Mouse (Mus musculus): Measurements from ENCODE around the gene Pik3c2g. TPM values are rescaled to one million over a fixed set of nuclear protein-coding genes. Genes with fewer than 3 reads are reported as not detected.
"Not testable (repeated sequence)": the region's sequence is repeated elsewhere in the genome, so short reads cannot be mapped to it uniquely, and the experiment has no call there.

The Pik3c2g gene
- polyA plus RNA-seq, 1 experiment from 2014 or later = 0.15 TPM

DNA sequence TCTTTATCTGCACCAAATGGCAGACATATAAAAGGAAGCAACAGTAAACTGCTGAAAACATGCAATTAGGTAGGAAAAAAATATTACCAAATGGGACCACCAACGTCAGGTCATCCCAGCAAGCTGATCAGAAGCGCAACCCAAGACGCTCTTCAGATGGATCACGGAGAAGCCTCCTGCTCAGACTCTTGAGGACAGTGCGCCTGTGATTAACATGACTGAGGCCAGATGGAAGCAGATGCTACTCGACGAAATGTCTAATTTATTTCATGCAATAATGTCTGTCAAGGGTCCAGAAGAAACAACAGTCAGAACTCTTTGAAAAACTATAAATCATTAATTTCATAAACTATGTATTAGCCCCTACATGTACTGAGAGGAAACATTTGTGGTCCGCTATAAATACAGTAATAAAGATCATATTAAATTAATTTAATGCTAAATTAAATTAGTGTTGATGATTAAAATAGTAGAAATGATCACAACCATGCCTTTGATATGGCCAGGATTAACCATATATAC lies 312.7 kb downstream of the Pik3c2g start:
- Histone ChIP-seq H3K9ac (ENCODE audit: low read length) (no peak overlapping the region), H3K4me2 (ENCODE audit: low read depth) (no peak overlapping the region), H3K27ac (ENCODE audit: low read depth, low read length) (no peak overlapping the region), H3K4me1 (ENCODE audit: control insufficient read depth, insufficient read depth, low read length) (no peaks in the 10 kb centered on the region), H3K36me3 (ENCODE audit: control insufficient read depth, insufficient read depth, low read length) (no peaks in the 10 kb centered on the region), H3K9me3 (ENCODE audit: control insufficient read depth, low read length) (no peaks in the 10 kb centered on the region), H3K27me3 (ENCODE audit: control insufficient read depth, insufficient read depth, low read length) (no peaks in the 10 kb centered on the region), H3K4me3 (ENCODE audit: low read depth, low read length) (no peak overlapping the region)
- no peak for DNase-seq (ENCODE audit: low spot score)
- 88% methylated on average over 8 of the region's 8 CpGs for WGBS
- no peak for ATAC-seq (ENCODE audit: insufficient read depth, low FRiP score, low TSS enrichment)

DNA sequence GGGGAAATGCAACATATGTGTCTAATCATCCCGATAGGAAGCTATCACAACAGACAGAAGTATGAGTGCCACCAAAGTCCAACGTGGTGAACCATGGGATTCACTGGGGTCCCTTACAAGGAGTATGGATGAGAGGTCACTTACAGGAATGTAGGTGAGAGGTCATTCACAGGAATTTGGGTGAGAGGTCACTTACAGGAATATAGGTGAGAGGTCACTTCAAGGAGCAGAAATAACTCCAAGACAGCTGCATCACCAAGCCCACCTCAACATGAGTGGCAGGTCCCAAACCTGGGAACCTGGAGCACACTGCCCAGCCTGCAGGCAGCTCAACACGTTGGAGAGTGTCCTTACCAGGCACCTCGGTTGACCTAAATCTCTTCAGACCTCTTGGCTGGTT lies 314.8 kb downstream of the Pik3c2g start:
- DNase-seq (ENCODE audit: low spot score) = no peak
- no peak overlapping the region for H3K9ac ChIP-seq (ENCODE audit: low read length)
- H3K27me3 ChIP-seq (ENCODE audit: control insufficient read depth, insufficient read depth, low read length) = no peaks in the 10 kb centered on the region
- no peaks in the 10 kb centered on the region for H3K36me3 ChIP-seq (ENCODE audit: control insufficient read depth, insufficient read depth, low read length)
- H3K9me3 ChIP-seq (ENCODE audit: control insufficient read depth, low read length) = no peaks in the 10 kb centered on the region
- 69% methylated on average over 4 of the region's 4 CpGs for WGBS
- no peaks in the 10 kb centered on the region for H3K4me1 ChIP-seq (ENCODE audit: control insufficient read depth, insufficient read depth, low read length)
- H3K4me3 ChIP-seq (ENCODE audit: low read depth, low read length) = no peak overlapping the region
- no peak overlapping the region for H3K27ac ChIP-seq (ENCODE audit: low read depth, low read length)
- no peak overlapping the region for H3K4me2 ChIP-seq (ENCODE audit: low read depth)
- no peak for ATAC-seq (ENCODE audit: insufficient read depth, low FRiP score, low TSS enrichment)

DNA sequence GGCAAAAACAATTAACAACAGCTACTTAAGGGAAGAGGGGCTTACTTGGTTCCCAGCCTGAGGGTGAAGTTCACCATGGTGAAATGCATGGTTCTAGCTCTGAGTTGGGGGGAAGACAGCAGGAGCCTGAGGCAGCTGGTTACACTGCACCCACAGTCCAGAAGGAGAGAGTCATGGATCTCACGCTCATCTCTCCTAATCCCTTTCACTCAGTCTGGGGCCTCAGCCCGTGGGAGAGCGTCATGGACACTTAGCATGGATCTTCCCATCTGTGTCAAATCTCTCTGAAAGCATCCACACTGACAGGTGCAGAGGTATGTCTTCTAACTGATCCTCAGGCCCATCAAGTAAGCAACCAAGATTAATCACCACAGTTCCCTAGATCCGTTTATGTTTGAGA lies 320.1 kb downstream of the Pik3c2g start:
- Histone ChIP-seq H3K4me2 (ENCODE audit: low read depth) (no peak overlapping the region), H3K4me1 (ENCODE audit: control insufficient read depth, insufficient read depth, low read length) (no peaks in the 10 kb centered on the region), H3K27me3 (ENCODE audit: control insufficient read depth, insufficient read depth, low read length) (no peaks in the 10 kb centered on the region), H3K27ac (ENCODE audit: low read depth, low read length) (no peak overlapping the region), H3K4me3 (ENCODE audit: low read depth, low read length) (no peak overlapping the region), H3K9me3 (ENCODE audit: control insufficient read depth, low read length) (no peaks in the 10 kb centered on the region), H3K36me3 (ENCODE audit: control insufficient read depth, insufficient read depth, low read length) (no peaks in the 10 kb centered on the region), H3K9ac (ENCODE audit: low read length) (no peak overlapping the region)
- ATAC-seq (ENCODE audit: insufficient read depth, low FRiP score, low TSS enrichment) = no peak
- 74% methylated on average over 4 of the region's 4 CpGs for WGBS
- no peak for DNase-seq (ENCODE audit: low spot score)

DNA sequence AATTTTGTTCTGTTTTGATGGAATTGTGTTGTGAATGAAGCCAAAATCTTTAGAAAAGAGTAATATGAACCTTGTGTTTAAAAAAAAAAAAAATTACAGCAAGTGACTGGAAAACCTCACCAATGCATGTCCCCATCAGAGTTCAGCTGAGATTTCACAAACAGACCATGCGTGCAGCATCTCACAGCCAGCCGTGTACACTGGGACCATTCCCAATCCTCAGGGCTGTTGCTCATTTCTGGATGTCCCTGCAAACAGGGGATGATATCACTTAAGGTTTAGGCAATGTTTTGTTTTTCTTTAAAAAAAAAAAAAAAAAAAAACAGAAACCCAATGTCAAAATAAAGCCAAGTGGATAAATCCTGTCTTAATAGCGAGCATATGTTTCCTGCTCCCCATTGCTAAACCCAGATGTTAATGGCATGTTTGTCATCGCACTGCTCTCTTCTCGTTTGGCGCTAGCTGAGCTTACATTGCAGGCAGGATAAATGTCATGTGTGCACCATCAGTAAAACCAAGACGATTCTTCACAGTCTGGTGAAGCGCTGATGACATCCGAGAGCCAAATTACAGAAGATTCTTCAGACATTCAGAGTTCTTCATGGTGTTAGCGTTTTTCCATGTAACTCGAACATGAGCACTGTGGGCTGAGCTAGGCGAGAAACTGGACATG lies 322.1 kb downstream of the Pik3c2g start:
- Histone ChIP-seq H3K27ac (ENCODE audit: low read depth, low read length) (no peak overlapping the region), H3K4me3 (ENCODE audit: low read depth, low read length) (no peak overlapping the region), H3K36me3 (ENCODE audit: control insufficient read depth, insufficient read depth, low read length) (no peaks in the 10 kb centered on the region), H3K4me2 (ENCODE audit: low read depth) (no peak overlapping the region), H3K9me3 (ENCODE audit: control insufficient read depth, low read length) (no peaks in the 10 kb centered on the region), H3K4me1 (ENCODE audit: control insufficient read depth, insufficient read depth, low read length) (no peaks in the 10 kb centered on the region), H3K27me3 (ENCODE audit: control insufficient read depth, insufficient read depth, low read length) (no peaks in the 10 kb centered on the region), H3K9ac (ENCODE audit: low read length) (no peak overlapping the region)
- DNase-seq (ENCODE audit: low spot score) (no peak), ATAC-seq (ENCODE audit: insufficient read depth, low FRiP score, low TSS enrichment) (no peak)
- WGBS = 64% methylated on average over 12 of the region's 12 CpGs

DNA sequence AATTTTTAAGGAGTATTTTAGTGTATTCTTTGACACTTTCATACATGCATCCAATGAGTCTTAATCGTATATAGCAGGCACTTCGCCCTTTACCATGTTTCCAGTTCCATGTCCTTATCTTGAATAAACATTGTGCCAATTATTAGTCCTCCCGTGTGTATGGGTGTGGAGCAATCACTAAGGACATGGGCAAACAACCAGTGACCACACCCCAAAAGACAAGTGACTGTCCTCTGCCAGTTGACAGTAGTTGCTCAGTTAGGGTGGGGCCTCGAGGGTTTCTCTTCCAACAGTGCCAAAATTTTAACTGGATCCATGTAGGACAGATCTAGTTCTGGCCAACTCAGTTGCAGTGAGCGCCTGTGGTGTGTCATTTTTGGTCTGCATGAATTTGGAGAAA lies 341.7 kb downstream of the Pik3c2g start:
- Histone ChIP-seq H3K9me3 (ENCODE audit: control insufficient read depth, low read length) (no peaks in the 10 kb centered on the region), H3K4me2 (ENCODE audit: low read depth) (no peak overlapping the region), H3K36me3 (ENCODE audit: control insufficient read depth, insufficient read depth, low read length) (no peaks in the 10 kb centered on the region), H3K4me3 (ENCODE audit: low read depth, low read length) (no peak overlapping the region), H3K4me1 (ENCODE audit: control insufficient read depth, insufficient read depth, low read length) (no peaks in the 10 kb centered on the region), H3K9ac (ENCODE audit: low read length) (no peak overlapping the region), H3K27ac (ENCODE audit: low read depth, low read length) (no peak overlapping the region), H3K27me3 (ENCODE audit: control insufficient read depth, insufficient read depth, low read length) (no peaks in the 10 kb centered on the region)
- 81% methylated on average over 5 of the region's 5 CpGs for WGBS
- DNase-seq (ENCODE audit: low spot score) (no peak), ATAC-seq (ENCODE audit: insufficient read depth, low FRiP score, low TSS enrichment) (no peak)

DNA sequence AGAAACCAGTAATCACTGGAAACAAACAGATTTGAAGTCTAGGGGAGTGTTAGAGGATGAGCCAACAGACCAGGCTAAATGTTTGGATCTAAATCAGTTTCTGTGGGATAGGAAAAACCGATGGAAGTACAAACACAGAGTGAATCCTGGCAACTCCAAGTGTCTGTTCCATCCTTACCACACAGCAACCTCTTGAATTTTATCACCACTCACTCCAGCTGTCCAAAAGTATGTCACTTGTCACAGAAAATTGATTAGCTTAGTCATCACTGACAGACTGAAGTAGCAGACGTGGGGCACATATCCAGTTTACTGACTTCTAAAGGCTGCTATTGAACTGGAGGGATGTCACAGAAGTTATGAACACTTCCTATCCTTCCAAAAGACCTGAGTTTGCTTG lies 347.8 kb downstream of the Pik3c2g start:
- Histone ChIP-seq H3K9ac (ENCODE audit: low read length) (no peak overlapping the region), H3K4me3 (ENCODE audit: low read depth, low read length) (no peak overlapping the region), H3K4me1 (ENCODE audit: control insufficient read depth, insufficient read depth, low read length) (no peaks in the 10 kb centered on the region), H3K27ac (ENCODE audit: low read depth, low read length) (no peak overlapping the region), H3K9me3 (ENCODE audit: control insufficient read depth, low read length) (no peaks in the 10 kb centered on the region), H3K4me2 (ENCODE audit: low read depth) (no peak overlapping the region), H3K36me3 (ENCODE audit: control insufficient read depth, insufficient read depth, low read length) (no peaks in the 10 kb centered on the region), H3K27me3 (ENCODE audit: control insufficient read depth, insufficient read depth, low read length) (no peaks in the 10 kb centered on the region)
- ATAC-seq (ENCODE audit: insufficient read depth, low FRiP score, low TSS enrichment) (no peak), DNase-seq (ENCODE audit: low spot score) (no peak)
- 65% methylated on average over 2 of the region's 2 CpGs for WGBS

DNA sequence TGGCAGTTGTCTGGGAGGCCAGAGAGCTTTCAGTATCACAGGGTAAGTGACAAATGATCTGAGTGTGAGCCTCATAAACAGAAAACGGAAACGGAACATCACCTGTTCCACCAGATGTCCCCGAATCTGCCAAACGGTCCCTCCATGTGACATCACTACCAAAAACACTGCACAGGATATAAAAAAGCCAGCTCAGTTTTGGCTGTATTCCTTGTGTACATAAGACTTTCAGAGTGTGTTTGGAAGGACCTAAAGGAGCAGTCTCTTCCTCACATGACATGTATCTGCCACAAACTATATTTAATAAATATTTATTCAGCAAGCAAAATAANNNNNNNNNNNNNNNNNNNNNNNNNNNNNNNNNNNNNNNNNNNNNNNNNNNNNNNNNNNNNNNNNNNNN lies 350.6 kb downstream of the Pik3c2g start:
- not testable (repeated sequence) for H3K27ac ChIP-seq (ENCODE audit: low read depth, low read length); H3K27me3 ChIP-seq (ENCODE audit: control insufficient read depth, insufficient read depth, low read length); H3K4me3 ChIP-seq (ENCODE audit: low read depth, low read length); ATAC-seq (ENCODE audit: insufficient read depth, low FRiP score, low TSS enrichment); H3K4me1 ChIP-seq (ENCODE audit: control insufficient read depth, insufficient read depth, low read length); DNase-seq (ENCODE audit: low spot score); H3K9ac ChIP-seq (ENCODE audit: low read length); H3K36me3 ChIP-seq (ENCODE audit: control insufficient read depth, insufficient read depth, low read length); H3K4me2 ChIP-seq (ENCODE audit: low read depth); H3K9me3 ChIP-seq (ENCODE audit: control insufficient read depth, low read length)
- 91% methylated on average over 4 of the region's 4 CpGs for WGBS

DNA sequence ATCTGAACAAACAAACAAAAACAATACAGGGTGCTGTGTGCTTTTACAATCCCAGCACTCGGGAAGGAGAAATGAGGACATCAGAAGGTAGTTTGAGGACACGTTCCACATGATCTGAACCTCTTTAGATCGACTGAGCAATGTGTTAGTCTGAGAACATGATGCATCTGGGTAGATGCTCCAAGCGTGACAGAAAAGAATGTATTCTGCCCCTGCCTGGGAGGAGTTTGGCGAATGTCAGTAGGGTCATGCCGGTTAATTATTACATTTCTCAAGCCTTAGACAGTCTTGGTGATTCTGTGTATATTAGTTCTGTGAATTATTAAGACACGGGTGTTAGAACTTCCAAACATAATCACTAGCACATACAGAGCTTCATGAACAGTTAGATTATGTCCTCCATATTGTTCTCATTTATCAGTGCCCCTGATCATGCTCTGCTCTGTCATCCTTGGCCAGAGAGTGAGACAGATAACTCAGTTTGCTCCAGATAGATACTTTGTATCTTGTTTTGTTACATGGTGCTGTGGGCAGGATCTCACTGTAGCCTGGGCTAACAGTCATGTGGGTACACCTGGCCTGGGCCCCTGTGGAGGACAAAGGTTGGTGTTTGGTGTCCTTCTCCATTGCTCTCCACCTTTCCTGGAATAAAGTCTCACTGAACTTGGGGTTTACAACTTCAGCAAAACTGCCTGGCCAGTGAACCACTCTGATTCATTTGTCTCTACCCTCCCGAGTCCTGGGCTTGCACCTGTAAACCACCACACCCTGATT lies 360.3 kb downstream of the Pik3c2g start:
- Histone ChIP-seq H3K4me1 (ENCODE audit: control insufficient read depth, insufficient read depth, low read length) (no peaks in the 10 kb centered on the region), H3K27me3 (ENCODE audit: control insufficient read depth, insufficient read depth, low read length) (no peaks in the 10 kb centered on the region), H3K9me3 (ENCODE audit: control insufficient read depth, low read length) (no peaks in the 10 kb centered on the region), H3K27ac (ENCODE audit: low read depth, low read length) (no peak overlapping the region), H3K4me3 (ENCODE audit: low read depth, low read length) (no peak overlapping the region), H3K36me3 (ENCODE audit: control insufficient read depth, insufficient read depth, low read length) (no peaks in the 10 kb centered on the region), H3K9ac (ENCODE audit: low read length) (no peak overlapping the region), H3K4me2 (ENCODE audit: low read depth) (no peak overlapping the region)
- ATAC-seq (ENCODE audit: insufficient read depth, low FRiP score, low TSS enrichment) = no peak
- DNase-seq (ENCODE audit: low spot score) = no peak
- 83% methylated on average over 8 of the region's 8 CpGs for WGBS

DNA sequence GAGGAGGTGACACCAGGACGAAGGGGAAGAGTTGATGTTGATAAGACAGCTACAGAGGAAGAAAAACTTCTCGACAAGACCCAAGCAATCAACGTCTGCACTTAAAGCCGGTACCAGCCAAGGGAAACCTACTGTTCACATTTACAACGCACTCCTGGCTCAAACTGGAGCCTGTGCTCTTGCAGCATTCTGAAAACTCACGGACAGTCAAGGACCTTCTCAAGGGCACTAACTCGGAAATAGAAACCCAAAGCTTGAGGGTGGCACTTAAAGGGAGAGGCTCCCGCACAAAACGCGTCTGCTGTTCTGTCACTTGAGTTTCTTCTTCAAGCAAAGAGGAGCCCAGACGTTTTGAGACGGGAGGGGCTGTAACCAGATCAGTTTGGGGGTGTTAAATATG lies 366.6 kb downstream of the Pik3c2g start:
- H3K4me1 ChIP-seq (ENCODE audit: control insufficient read depth, insufficient read depth, low read length) = no peaks in the 10 kb centered on the region
- H3K4me2 ChIP-seq (ENCODE audit: low read depth) = no peak overlapping the region
- no peaks in the 10 kb centered on the region for H3K27me3 ChIP-seq (ENCODE audit: control insufficient read depth, insufficient read depth, low read length)
- H3K9ac ChIP-seq (ENCODE audit: low read length) = no peak overlapping the region
- no peaks in the 10 kb centered on the region for H3K36me3 ChIP-seq (ENCODE audit: control insufficient read depth, insufficient read depth, low read length)
- no peak overlapping the region for H3K4me3 ChIP-seq (ENCODE audit: low read depth, low read length)
- no peak overlapping the region for H3K27ac ChIP-seq (ENCODE audit: low read depth, low read length)
- no peak for ATAC-seq (ENCODE audit: insufficient read depth, low FRiP score, low TSS enrichment)
- DNase-seq (ENCODE audit: low spot score) = no peak
- H3K9me3 ChIP-seq (ENCODE audit: control insufficient read depth, low read length) = no peaks in the 10 kb centered on the region
- WGBS = 87% methylated on average over 12 of the region's 12 CpGs

All from neural tube, embryonic 11.5 days (tissue).